Mouse (Mus musculus) megakaryocyte, embryonic 14.5 days (primary cell): Measurements from ENCODE around the gene Zbtb4. TPM values are rescaled to one million over a fixed set of nuclear protein-coding genes. Genes with fewer than 3 reads are reported as not detected.

Source experiments
- H3K27me3 ChIP-seq: replicated peaks from 2 replicates; pipeline ENCODE3; 2012; ENCODE audit warnings: inconsistent platforms
- H3K36me3 ChIP-seq: replicated peaks from 2 replicates; pipeline ENCODE3; 2012; ENCODE audit warnings: low read length, inconsistent platforms, mixed read lengths
- H3K4me1 ChIP-seq: 2 replicates; pipeline ENCODE4 v1.6.1; 2012; ENCODE audit warnings: inconsistent platforms
- H3K4me3 ChIP-seq: replicated peaks from 2 replicates; pipeline ENCODE3; 2012; ENCODE audit warnings: moderate library complexity, mild to moderate bottlenecking, inconsistent platforms
- H3K9me3 ChIP-seq: 2 replicates; pipeline ENCODE4 v1.6.1; 2012; ENCODE audit warnings: inconsistent platforms
- FLI1 ChIP-seq: IDR thresholded peaks from 2 replicates; pipeline ENCODE4 v1.6.1; 2012; ENCODE audit warnings: low read length, inconsistent platforms, mixed read lengths
- GATA1 ChIP-seq: IDR thresholded peaks from 3 replicates; pipeline ENCODE4 v1.6.1; 2012; ENCODE audit warnings: mixed read lengths, low read length, inconsistent platforms, borderline replicate concordance
- polyA plus RNA-seq: library from polyadenylated mRNA; stranded (reverse); fragments of >175 nt; gene quantifications from 2 replicates; pipeline ENCODE4 v1.2.3, GENCODE M21; 2012; ENCODE audit warnings: low replicate concordance; ENCODE audit not compliant: insufficient read depth

Gene Zbtb4
- polyA plus RNA-seq, 1 experiment = 3.9 TPM

DNA sequence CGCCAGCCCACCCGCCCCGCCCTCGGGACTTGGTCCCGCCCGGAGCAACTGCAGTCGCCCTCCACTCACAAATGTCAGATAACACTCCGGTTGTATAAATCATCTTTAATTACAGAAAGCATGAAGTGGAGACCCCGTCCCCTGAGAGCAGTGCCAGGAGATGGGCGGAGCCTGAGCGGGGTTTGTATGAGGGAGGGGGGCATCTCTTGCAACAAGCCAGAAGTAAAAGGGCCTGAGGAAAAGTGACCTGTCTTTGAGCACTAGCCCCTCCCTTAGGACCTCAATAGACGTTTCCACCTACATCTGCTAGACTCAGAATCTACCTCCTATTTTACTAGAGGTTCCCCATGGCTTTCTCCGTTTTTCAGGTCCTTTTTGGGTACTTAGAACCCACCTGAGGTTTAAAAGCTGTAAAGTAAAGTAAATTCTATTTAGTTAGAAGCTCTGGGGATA, 30.3 kb downstream of the Zbtb4 start:
- Histone ChIP-seq H3K36me3 (no peaks in the 10 kb centered on the region), H3K4me3 (peak overlapping the region; percentile 91), H3K9me3 (no peaks in the 10 kb centered on the region), H3K27me3 (peaks cover 63% of the 10 kb centered on the region), H3K4me1 (peaks cover 46% of the 10 kb centered on the region)
- TF ChIP-seq GATA1 (no peak), FLI1 (no peak)

DNA sequence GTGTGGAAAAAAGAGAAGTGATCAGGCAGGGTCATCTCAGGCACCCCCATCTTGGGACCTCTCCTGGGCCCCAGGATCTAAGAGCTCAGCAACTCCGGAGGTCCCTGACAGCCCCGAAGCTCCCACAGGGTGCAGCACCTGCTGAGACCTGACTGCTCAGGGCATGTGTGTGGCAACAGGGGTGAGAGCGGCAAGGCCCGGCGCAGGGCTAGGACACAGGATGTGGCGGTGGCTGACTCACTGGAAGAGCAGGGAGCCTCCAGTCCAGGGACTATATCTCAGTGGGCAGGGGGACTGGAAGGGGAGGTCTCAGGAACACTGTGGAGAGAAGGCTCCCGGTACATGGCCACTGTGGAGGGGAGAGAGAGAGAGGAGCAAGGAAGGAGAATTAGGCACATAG, 32.2 kb downstream of the Zbtb4 start:
- peaks cover 78% of the 10 kb centered on the region for H3K27me3 ChIP-seq

DNA sequence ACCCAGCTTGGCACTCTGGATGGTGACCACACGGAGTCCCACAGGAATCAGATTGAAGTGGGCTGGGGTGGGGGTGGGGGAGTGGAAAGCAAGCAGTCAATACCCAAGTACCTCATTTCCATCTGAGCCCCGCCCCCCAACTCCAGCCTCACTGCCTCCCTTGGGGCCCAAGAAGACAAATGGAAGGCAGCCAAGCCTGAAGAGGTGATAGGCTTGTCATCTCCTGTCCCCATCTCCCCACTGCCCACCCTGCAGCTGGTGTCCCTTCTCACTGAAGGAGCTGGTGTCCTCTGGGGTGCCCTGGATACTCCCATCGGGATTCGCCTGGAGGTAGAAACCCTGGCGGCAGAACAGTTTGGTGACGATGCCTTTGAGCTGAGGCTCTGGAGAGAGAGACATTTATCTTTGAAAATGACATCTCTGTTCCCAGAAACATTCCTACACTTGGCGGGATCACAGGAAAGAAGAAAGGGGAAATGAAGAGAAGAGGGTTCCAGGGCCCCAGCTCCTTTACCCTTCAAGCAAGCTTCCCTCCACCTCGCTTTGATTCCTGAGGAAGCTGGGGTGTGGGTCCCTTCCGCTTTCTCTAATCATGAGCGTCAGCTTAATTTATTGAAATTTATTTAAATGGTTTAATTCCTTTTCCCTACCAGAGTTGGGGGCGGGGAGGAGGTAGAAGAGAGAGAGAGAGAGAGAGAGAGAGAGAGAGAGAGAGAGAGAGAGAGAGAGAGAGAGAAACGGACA, 33.9 kb downstream of the Zbtb4 start:
- H3K27me3 ChIP-seq = peaks cover 83% of the 10 kb centered on the region
- peaks cover 77% of the 10 kb centered on the region for H3K4me1 ChIP-seq
- H3K4me3 ChIP-seq = peak overlapping the region; percentile 87
- H3K36me3 ChIP-seq = no peaks in the 10 kb centered on the region
- TF ChIP-seq FLI1 (no peak), GATA1 (no peak)
- no peaks in the 10 kb centered on the region for H3K9me3 ChIP-seq

More for the DNA sequence above, 32.2 kb downstream of the Zbtb4 start:
- Histone ChIP-seq H3K9me3 (no peaks in the 10 kb centered on the region), H3K4me1 (peaks cover 65% of the 10 kb centered on the region), H3K4me3 (no peak overlapping the region), H3K36me3 (no peaks in the 10 kb centered on the region)
- TF ChIP-seq FLI1 (no peak), GATA1 (no peak)

DNA sequence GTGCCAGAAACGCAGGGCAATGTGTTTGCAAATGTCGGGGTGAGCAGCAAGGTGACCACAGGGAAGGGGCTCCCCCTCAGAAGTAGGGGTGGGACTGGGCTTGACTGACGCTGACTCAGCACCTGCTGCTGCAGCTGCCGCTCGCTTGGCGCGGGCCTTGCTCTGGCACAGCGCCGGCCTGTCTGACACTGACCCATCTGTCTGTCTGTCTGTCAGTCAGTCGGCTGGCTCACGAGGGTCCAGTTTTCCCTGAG, 34.4 kb downstream of the Zbtb4 start:
- peak overlapping the region; percentile 87 for H3K4me3 ChIP-seq
- TF ChIP-seq FLI1 (no peak), GATA1 (no peak)
- no peaks in the 10 kb centered on the region for H3K9me3 ChIP-seq
- H3K4me1 ChIP-seq = peaks cover 75% of the 10 kb centered on the region
- no peaks in the 10 kb centered on the region for H3K36me3 ChIP-seq
- peaks cover 88% of the 10 kb centered on the region for H3K27me3 ChIP-seq

DNA sequence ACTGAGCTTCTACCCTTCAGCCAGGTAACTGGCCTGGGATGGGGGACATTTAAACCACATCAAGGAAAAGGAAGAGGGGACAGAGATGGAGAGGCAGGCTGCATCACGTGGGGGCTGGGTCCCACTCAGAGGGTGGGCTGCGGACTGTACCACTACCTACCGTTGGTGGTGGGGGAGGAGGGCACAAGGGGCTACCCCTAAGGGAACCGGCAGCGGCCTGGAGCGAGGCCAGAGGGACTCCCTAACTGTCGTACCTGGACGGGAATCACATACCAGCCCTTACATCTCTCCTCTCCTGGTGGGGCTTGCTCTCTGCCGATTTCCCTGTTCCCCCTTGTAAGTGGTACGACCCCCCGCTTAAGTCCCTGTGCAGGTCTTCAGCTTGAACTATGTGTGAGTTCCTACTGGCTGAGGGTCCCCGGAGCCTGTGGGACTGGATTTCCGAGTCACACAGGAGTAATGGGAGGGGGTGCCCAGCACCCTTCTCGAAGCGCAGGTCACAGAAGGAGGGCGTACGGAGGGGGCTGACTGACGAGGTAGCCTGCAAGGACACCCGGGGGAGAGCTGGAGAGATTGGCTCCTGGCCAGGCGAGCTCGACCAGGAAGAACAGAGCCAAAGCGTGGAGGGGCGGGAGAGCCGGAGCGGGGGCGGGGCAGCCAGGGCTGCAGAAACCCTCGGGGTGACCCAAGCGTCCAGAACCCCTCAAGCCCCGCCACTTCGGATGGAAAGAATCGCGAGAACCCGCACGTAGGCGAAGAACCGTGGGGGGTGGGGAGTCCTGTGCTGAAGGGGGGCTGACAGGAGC, 34.9 kb downstream of the Zbtb4 start:
- Histone ChIP-seq H3K9me3 (no peaks in the 10 kb centered on the region), H3K4me1 (peaks cover 70% of the 10 kb centered on the region), H3K27me3 (peaks cover 93% of the 10 kb centered on the region), H3K4me3 (peak overlapping the region; percentile 87), H3K36me3 (no peaks in the 10 kb centered on the region)
- TF ChIP-seq FLI1 (no peak), GATA1 (no peak)

DNA sequence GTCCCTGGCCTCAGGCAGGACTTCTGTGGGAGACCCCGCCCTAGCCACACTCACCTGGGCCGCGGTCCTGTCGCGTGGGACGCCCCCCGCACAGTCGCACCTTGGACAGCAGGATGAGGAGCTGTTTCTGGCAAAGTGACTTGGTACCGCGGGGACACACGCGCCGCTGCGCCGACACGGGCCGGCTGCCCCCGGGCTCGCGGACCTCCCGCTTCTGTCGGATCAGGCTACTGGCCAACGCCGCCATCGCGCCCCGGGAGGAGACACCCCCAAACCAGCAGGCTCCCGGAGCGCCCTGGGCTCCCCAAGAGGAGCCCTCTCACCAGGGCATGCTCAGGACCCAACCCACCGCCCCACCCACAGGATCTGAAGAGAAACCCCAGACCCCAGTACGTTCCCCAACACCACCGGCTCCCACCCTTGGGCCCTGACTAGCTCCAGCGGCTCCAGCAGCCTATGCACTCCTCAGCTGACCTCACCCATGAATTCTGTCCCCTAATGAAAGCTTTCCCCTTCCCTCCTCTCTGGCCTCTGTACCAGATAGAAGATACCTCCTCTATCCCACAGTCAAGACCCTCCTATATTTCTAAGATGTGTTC, 35.8 kb downstream of the Zbtb4 start, which contains the start of gene Fgf11:
Fgf11 (minus strand) TSS at position 479 of the 599 bp plus-strand sequence.
- Histone ChIP-seq H3K27me3 (peaks cover 92% of the 10 kb centered on the region), H3K9me3 (peaks cover under 1% of the 10 kb centered on the region; the same call in 1 of the 2 replicates), H3K4me1 (peaks cover 65% of the 10 kb centered on the region), H3K36me3 (no peaks in the 10 kb centered on the region), H3K4me3 (peak within 1 kb of the TSS; percentile 90)
- TF ChIP-seq FLI1 (no peak), GATA1 (no peak)

DNA sequence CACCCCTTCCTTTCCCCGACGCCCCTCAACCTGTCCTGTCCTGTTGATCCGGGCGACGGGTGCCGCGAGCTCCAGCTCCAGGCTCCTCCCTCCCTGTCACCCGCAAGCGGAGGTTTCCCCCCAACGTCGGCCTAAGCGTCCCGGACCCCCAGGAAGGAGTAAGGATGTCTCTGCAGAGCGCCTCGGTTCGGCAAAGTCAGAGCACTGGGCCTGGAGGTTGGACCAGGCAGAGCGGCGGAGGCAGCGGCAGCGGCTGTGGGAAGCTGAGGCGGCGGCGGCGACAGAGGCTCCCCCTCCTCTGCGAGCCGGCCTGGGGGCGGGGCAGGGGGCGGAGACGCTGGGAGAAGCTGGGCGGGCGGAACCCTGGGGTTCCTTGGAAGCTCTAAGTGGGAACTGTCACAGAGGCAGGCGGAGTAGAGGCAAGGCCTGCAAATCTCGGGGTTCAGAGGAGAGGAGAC, 37.0 kb downstream of the Zbtb4 start:
- H3K27me3 ChIP-seq = peaks cover 91% of the 10 kb centered on the region
- peaks cover 62% of the 10 kb centered on the region for H3K4me1 ChIP-seq
- peak overlapping the region; percentile 90 for H3K4me3 ChIP-seq
- TF ChIP-seq GATA1 (no peak), FLI1 (no peak)
- peaks cover 2% of the 10 kb centered on the region; the same call in 1 of the 2 replicates for H3K9me3 ChIP-seq
- H3K36me3 ChIP-seq = no peaks in the 10 kb centered on the region

DNA sequence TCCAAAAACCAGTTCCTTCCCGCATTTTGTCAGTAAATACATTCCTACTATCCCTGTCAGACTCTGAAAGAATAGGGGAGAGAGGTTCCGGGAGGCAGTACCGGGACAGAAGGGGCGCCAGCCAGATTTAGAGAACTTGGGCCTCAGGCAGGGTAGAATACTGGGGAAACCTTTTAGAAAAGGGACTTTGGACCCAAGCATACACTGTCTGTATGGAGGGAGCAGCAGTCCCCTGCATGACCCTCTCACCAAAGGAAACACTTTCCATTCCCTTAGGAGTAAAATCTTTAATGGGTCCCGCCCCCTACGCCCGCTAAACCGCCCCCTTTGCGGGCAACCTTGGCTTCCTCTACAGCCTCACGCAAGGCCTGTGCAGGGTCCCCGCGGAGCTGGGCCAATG, 37.6 kb downstream of the Zbtb4 start:
- peaks cover 87% of the 10 kb centered on the region for H3K27me3 ChIP-seq
- H3K9me3 ChIP-seq = peaks cover 2% of the 10 kb centered on the region; the same call in 1 of the 2 replicates
- peaks cover 57% of the 10 kb centered on the region for H3K4me1 ChIP-seq
- peak overlapping the region; percentile 90 for H3K4me3 ChIP-seq
- TF ChIP-seq FLI1 (no peak), GATA1 (no peak)
- H3K36me3 ChIP-seq = no peaks in the 10 kb centered on the region

DNA sequence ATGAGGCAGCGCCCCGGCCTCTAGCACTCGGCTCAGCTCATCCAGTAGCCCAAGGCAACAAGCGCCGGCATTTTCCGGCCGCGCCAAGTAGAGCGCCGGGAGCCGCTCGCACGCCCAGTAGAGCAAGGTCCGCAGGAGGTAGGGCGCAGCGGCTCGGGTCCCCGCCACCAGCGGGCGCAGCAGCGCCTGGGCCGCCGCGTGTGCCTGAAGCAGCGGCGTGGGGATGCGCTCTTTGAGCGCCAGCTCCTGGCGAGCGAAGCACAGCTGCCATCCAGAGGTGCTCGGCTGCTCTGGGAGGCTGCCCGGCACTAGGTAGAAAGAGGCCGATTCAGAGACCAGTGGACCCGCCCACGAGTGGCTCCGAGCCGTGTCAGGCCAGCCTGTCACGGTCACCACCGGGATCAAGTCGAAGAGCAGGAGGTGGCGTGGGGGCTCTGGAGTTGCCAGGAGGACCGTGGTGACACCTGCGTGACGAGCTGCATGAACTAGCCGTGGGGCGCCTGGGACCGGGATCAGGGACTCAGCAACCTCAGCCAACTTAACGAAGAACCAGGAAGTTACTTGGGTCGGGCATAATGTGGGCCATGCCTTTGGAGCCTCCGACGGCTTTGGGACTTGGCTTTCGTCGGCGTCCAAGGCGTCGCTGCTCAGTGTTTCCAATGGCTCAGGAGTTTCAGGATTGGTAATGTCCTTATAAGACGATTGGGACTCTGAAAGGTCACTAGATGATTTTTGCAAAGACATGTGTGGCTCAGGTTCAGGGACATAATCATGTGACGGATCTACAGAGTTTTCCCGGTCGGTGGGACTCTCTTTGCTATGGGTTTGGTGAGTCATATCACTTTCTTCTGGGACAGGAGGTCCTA, 38.3 kb downstream of the Zbtb4 start:
- peaks cover 2% of the 10 kb centered on the region; the same call in 1 of the 2 replicates for H3K9me3 ChIP-seq
- H3K4me1 ChIP-seq = peaks cover 56% of the 10 kb centered on the region
- TF ChIP-seq GATA1 (no peak), FLI1 (no peak)
- no peaks in the 10 kb centered on the region for H3K36me3 ChIP-seq
- peak overlapping the region; percentile 90 for H3K4me3 ChIP-seq
- H3K27me3 ChIP-seq = peaks cover 84% of the 10 kb centered on the region
